Mouse (Mus musculus) MEL (cell line): ENCODE results near the gene Atg5. TPM values are rescaled to one million over a fixed set of nuclear protein-coding genes. Genes with fewer than 3 reads are reported as not detected.

Source experiments
- DNase-seq: peaks from one replicate; pipeline ENCODE4 v3.0.0; 2011; ENCODE audit warnings: low read depth, low spot score
- H3K27ac ChIP-seq: 2 replicates; pipeline ENCODE4 v1.5.1; 2012; ENCODE audit warnings: low read depth, mild to moderate bottlenecking, control low read depth, low read length, moderate library complexity; ENCODE audit not compliant: control insufficient read depth
- H3K27me3 ChIP-seq, 2 experiments: fragments of 150-350 bp in 1 of 2; sonication (generic) in 1 of 2; 2 replicates each; pipeline ENCODE4 v1.6.1; 2012; ENCODE audit warnings: low read length in 2 of 2, mild to moderate bottlenecking in 2 of 2, improper control_type of control experiment in 1 of 2, moderate library complexity in 1 of 2; ENCODE audit not compliant: insufficient read depth in 2 of 2, control insufficient read depth in 1 of 2
- H3K36me3 ChIP-seq, 2 experiments: 2 replicates each; pipeline ENCODE4 v1.6.1; 2012 to 2014; ENCODE audit warnings: low read length in 2 of 2, improper control_type of control experiment in 1 of 2, inconsistent platforms in 1 of 2, mild to moderate bottlenecking in 1 of 2; ENCODE audit not compliant: insufficient read depth in 2 of 2, control insufficient read depth in 1 of 2
- H3K4me1 ChIP-seq, 2 experiments: fragments of 150-350 bp in 1 of 2; sonication (generic) in 1 of 2; 2 replicates each; pipeline ENCODE4 v1.6.1; 2012; ENCODE audit warnings: low read length in 2 of 2, improper control_type of control experiment in 1 of 2, mild to moderate bottlenecking in 1 of 2; ENCODE audit not compliant: insufficient read depth in 2 of 2, control insufficient read depth in 1 of 2
- H3K4me3 ChIP-seq, 2 experiments: fragments of 150-350 bp in 1 of 2; sonication (generic) in 1 of 2; 2 replicates each; pipeline ENCODE4 v1.5.1; 2012; ENCODE audit warnings: low read depth in 2 of 2, low read length in 2 of 2, mild to moderate bottlenecking in 2 of 2, moderate library complexity in 2 of 2, control low read depth in 1 of 2, improper control_type of control experiment in 1 of 2; ENCODE audit not compliant: control insufficient read depth in 1 of 2, insufficient read depth in 1 of 2
- H3K79me2 ChIP-seq: 2 replicates; pipeline ENCODE4 v1.6.1; 2012; ENCODE audit warnings: mild to moderate bottlenecking, low read length, moderate library complexity; ENCODE audit not compliant: control insufficient read depth, poor library complexity, insufficient read depth
- H3K9ac ChIP-seq: 2 replicates; pipeline ENCODE4 v1.6.1; 2012; ENCODE audit warnings: low read depth, mild to moderate bottlenecking, control low read depth, low read length, moderate library complexity; ENCODE audit not compliant: control insufficient read depth, poor library complexity, severe bottlenecking
- H3K9me3 ChIP-seq: fragments of 150-350 bp; sonication (generic); replicated peaks from 2 replicates; pipeline ENCODE4 v1.6.1; 2012; ENCODE audit warnings: mild to moderate bottlenecking, low read length, improper control_type of control experiment, moderate library complexity; ENCODE audit not compliant: insufficient read depth
- CTCF ChIP-seq, 3 experiments: IDR thresholded peaks in 2 of 3; conservative IDR thresholded peaks in 1 of 3; 2 replicates each; pipeline ENCODE4 v1.5.1; 2011 to 2012; ENCODE audit warnings: low read length in 3 of 3, low read depth in 2 of 3, mild to moderate bottlenecking in 2 of 3, improper control_type of control experiment in 1 of 3, inconsistent platforms in 1 of 3, mixed read lengths in 1 of 3, moderate library complexity in 1 of 3; ENCODE audit not compliant: control insufficient read depth in 1 of 3, insufficient read depth in 1 of 3, poor library complexity in 1 of 3, severe bottlenecking in 1 of 3
- ELF1 ChIP-seq: IDR thresholded peaks from 2 replicates; pipeline ENCODE4 v1.6.1; 2014; ENCODE audit warnings: low read depth, mild to moderate bottlenecking, inconsistent platforms, low read length, improper control_type of control experiment, moderate library complexity
- ETS1 ChIP-seq: IDR thresholded peaks from 2 replicates; pipeline ENCODE4 v1.6.1; 2012; ENCODE audit warnings: low read depth, mild to moderate bottlenecking, inconsistent platforms, low read length, improper control_type of control experiment, moderate library complexity
- HCFC1 ChIP-seq: IDR thresholded peaks from 2 replicates; pipeline ENCODE4 v1.6.1; 2012; ENCODE audit warnings: low read depth, mild to moderate bottlenecking, inconsistent platforms, low read length, improper control_type of control experiment, moderate library complexity
- KAT2A ChIP-seq: conservative IDR thresholded peaks from 2 replicates; pipeline ENCODE4 v1.6.1; 2012; ENCODE audit warnings: low read depth, low read length, improper control_type of control experiment, inconsistent platforms
- MAFK ChIP-seq: IDR thresholded peaks from 2 replicates; pipeline ENCODE4 v1.6.1; 2011; ENCODE audit warnings: low read depth, mild to moderate bottlenecking, low read length, improper control_type of control experiment, borderline replicate concordance
- MAX ChIP-seq: IDR thresholded peaks from 2 replicates; pipeline ENCODE4 v1.6.1; 2011; ENCODE audit warnings: low read length, improper control_type of control experiment
- MYC ChIP-seq: IDR thresholded peaks from 2 replicates; pipeline ENCODE4 v1.6.1; 2011; ENCODE audit warnings: low read depth, mild to moderate bottlenecking, low read length, improper control_type of control experiment, moderate library complexity
- NRF1 ChIP-seq: IDR thresholded peaks from 2 replicates; pipeline ENCODE4 v1.6.1; 2014; ENCODE audit warnings: low read depth, mild to moderate bottlenecking, inconsistent platforms, low read length, improper control_type of control experiment, moderate library complexity; ENCODE audit not compliant: poor library complexity, insufficient read depth, severe bottlenecking
- POLR2AphosphoS5 ChIP-seq: IDR thresholded peaks from 2 replicates; pipeline ENCODE4 v1.6.1; 2012; ENCODE audit warnings: low read depth, borderline replicate concordance, mild to moderate bottlenecking, inconsistent platforms, low read length, moderate library complexity, mixed read lengths
- RAD21 ChIP-seq: IDR thresholded peaks from 2 replicates; pipeline ENCODE4 v1.6.1; 2011; ENCODE audit warnings: mild to moderate bottlenecking, low read depth, low read length, improper control_type of control experiment
- RCOR1 ChIP-seq: IDR thresholded peaks from 2 replicates; pipeline ENCODE4 v1.6.1; 2012; ENCODE audit warnings: low read depth, mild to moderate bottlenecking, inconsistent platforms, low read length, improper control_type of control experiment
- SIN3A ChIP-seq: IDR thresholded peaks from 2 replicates; pipeline ENCODE4 v1.6.1; 2012; ENCODE audit warnings: low read length, improper control_type of control experiment, inconsistent platforms
- SMC3 ChIP-seq: IDR thresholded peaks from 2 replicates; pipeline ENCODE4 v1.6.1; 2011; ENCODE audit warnings: low read depth, low read length, improper control_type of control experiment
- TAL1 ChIP-seq: IDR thresholded peaks from 2 replicates; pipeline ENCODE4 v1.6.1; 2012; ENCODE audit warnings: mild to moderate bottlenecking, inconsistent platforms, low read length, moderate library complexity, mixed read lengths
- TBP ChIP-seq: IDR thresholded peaks from 2 replicates; pipeline ENCODE4 v1.8.0; 2011; ENCODE audit warnings: low read depth, low read length, improper control_type of control experiment
- ZC3H11A ChIP-seq: IDR thresholded peaks from 2 replicates; pipeline ENCODE4 v1.6.1; 2012; ENCODE audit warnings: low read depth, mild to moderate bottlenecking, inconsistent platforms, low read length, improper control_type of control experiment
- ZNF384 ChIP-seq: IDR thresholded peaks from 2 replicates; pipeline ENCODE4 v1.6.1; 2012; ENCODE audit warnings: low read depth, mild to moderate bottlenecking, inconsistent platforms, low read length, improper control_type of control experiment
- polyA plus RNA-seq, 2 experiments: library from polyadenylated mRNA; stranded (reverse) in 1 of 2; unstranded in 1 of 2; fragments of >175 nt in 1 of 2; fragments of >200 nt in 1 of 2; gene quantifications; 2 replicates each; pipeline versions ENCODE4 v1.2.1 to v1.2.4; 2012; ENCODE audit warnings: low replicate concordance in 2 of 2, low read depth in 1 of 2; ENCODE audit not compliant: insufficient read length in 2 of 2, insufficient read depth in 1 of 2, missing spikeins in 1 of 2
- total RNA-seq: library from RNA; depleted of rRNA; stranded (reverse); fragments of 300-350 nt; gene quantifications from 2 replicates; pipeline ENCODE4 v1.2.3, GENCODE M21; 2012

Gene Atg5
- total and polyA plus RNA-seq, 3 experiments, result 28.8 to 30.2 TPM; not detected in 1

DNA sequence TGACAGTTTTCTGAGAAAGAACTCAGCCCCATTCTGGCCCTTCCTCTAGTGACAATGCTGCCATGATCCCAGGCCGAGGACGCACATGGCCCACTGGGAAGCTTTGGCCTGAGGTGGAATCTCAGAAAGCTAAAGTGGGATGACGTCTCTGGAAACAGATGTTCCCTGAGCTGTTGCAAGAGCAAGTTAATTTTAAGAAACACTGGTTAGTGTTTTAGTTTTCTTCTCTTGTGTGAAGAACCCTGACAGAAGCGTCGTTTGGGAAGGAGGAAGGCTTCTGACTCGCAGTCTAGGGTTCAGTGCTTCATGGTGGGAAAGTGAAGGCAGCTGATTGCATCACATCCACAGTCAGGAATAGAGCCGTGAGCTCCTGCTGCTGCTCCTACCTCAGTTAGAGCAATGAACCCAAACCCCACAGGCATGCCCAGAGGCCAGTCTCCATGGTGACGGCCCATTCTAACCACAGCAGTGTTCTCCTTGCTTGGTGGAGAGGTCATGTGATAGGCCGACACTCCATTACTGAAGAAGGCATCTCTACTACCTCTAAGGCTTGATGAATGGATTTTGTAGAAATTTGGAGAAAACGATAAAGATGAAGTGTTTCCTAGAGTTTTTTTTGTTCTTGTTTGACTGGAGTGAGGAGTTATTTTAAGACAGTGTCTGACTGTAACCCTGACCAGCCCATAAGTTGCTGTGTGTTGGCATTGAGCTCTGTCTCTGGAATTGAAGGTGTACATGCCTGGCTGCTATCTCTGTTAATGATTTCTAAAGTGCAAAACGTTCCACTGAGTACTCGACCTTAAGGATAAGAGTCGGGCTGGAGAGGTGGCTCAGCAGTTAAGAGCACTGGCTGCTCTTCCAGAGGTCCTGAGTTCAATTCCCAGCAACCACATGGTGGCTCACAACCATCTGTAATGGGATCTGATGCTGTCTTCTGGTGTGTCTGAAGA is 57.7 kb downstream of the Atg5 start:
- no peak overlapping the region for H3K27ac ChIP-seq
- H3K27me3 ChIP-seq, result no peaks in the 10 kb centered on the region
- DNase-seq, result no peak
- H3K36me3 ChIP-seq, result no peaks in the 10 kb centered on the region; a peak in 2 of 4 replicates
- TF ChIP-seq ETS1 (no peak), TBP (no peak), MAFK (no peak), SMC3 (no peak)
- no peaks in the 10 kb centered on the region for H3K9me3 ChIP-seq
- H3K9ac ChIP-seq, result no peak overlapping the region
- H3K79me2 ChIP-seq, result no peaks in the 10 kb centered on the region
- no peak overlapping the region for H3K4me3 ChIP-seq
- H3K4me1 ChIP-seq, result peaks cover 0 to 3% of the 10 kb centered on the region in 2 experiments; a peak in 1 of 4 replicates

- Histone ChIP-seq H3K9ac (no peak overlapping the region), H3K27ac (no peak overlapping the region), H3K4me1 (peaks cover 0 to 3% of the 10 kb centered on the region in 2 experiments; a peak in 1 of 4 replicates), H3K27me3 (no peaks in the 10 kb centered on the region), H3K79me2 (no peaks in the 10 kb centered on the region), H3K9me3 (no peaks in the 10 kb centered on the region), H3K36me3 (peaks cover 0 to under 1% of the 10 kb centered on the region in 2 experiments; a peak in 3 of 4 replicates), H3K4me3 (no peak overlapping the region)
- TF ChIP-seq HCFC1, result no peak
- no peak for TF ChIP-seq POLR2AphosphoS5
- TF ChIP-seq ZNF384, result no peak
- no peak for TF ChIP-seq NRF1
- TF ChIP-seq TAL1, result no peak
- TF ChIP-seq SIN3A, result no peak
- no peak for DNase-seq
Measured at GRCm38 (mm10) chr10:44327057-44327456, 58.9 kb downstream of the Atg5 start.

GRCm38 (mm10) chr10:44328347-44328746 is 60.2 kb downstream of the Atg5 start:
- TF ChIP-seq SMC3, result peak; percentile 90
- TF ChIP-seq CTCF (IDR thresholded peaks at IDR 0.05 in 2 of 3, conservative IDR thresholded peaks at IDR 0.05 in 1 of 3; ENCODE audit: control insufficient read depth in 1 of 3, insufficient read depth in 1 of 3, low read depth in 2 of 3, low read length in 3 of 3, poor library complexity in 1 of 3, severe bottlenecking in 1 of 3), result peak in 2 of 3 experiments; percentile 26 to 68; a peak in 3 of 6 replicates
- TF ChIP-seq ZC3H11A, result peak; percentile 82
- TF ChIP-seq POLR2AphosphoS5, result no peak
- no peak for TF ChIP-seq MAX
- TF ChIP-seq KAT2A, result no peak
- TF ChIP-seq ELF1, result no peak
- peak; percentile 92 for TF ChIP-seq RAD21
- no peak for TF ChIP-seq MYC
- no peak for TF ChIP-seq ETS1
- TF ChIP-seq RCOR1, result no peak
- peak; percentile 58 for DNase-seq
- no peak overlapping the region for H3K4me3 ChIP-seq
- no peak overlapping the region for H3K9ac ChIP-seq
- no peaks in the 10 kb centered on the region for H3K27me3 ChIP-seq
- H3K79me2 ChIP-seq, result no peaks in the 10 kb centered on the region
- H3K27ac ChIP-seq, result no peak overlapping the region
- peaks cover 0 to 5% of the 10 kb centered on the region in 2 experiments for H3K36me3 ChIP-seq
- H3K4me1 ChIP-seq, result peaks cover 5% of the 10 kb centered on the region in 2 experiments; a peak in 3 of 4 replicates
- H3K9me3 ChIP-seq, result no peaks in the 10 kb centered on the region
